Mouse (Mus musculus) heart, postnatal 0 days (tissue): ENCODE measurements around the gene Crb3.

Experiments used
- CTCF ChIP-seq: IDR thresholded peaks from 2 replicates; pipeline ENCODE4 v1.5.1; 2016; ENCODE audit warnings: antibody characterized with exemption, control low read depth, low read depth
- EP300 ChIP-seq: IDR thresholded peaks from 2 replicates; pipeline ENCODE4 v1.6.1; 2016; ENCODE audit warnings: antibody characterized with exemption, low read depth

- TF ChIP-seq CTCF (no peak), EP300 (no peak)
Measured at GRCm38 (mm10) chr17:57082481-57082880, 23.6 kb downstream of the Crb3 start.
